Mouse (Mus musculus) embryonic facial prominence, embryonic 13.5 days (tissue): ENCODE results near the gene Map7. TPM values are rescaled to one million over a fixed set of nuclear protein-coding genes. Genes with fewer than 3 reads are reported as not detected.

ENCODE experiments used
- ATAC-seq: fragments of 200-750 bp; cut with Nextera tagmentation; 2 replicates; pipeline ENCODE4 v1.8.0; 2017; ENCODE audit warnings: low read depth; ENCODE audit not compliant: insufficient number of reproducible peaks, insufficient read depth, low FRiP score, low TSS enrichment
- H3K27ac ChIP-seq: fragments of 300-500 bp; sonication (generic); 2 replicates; pipeline ENCODE4 v1.5.1; 2015; ENCODE audit warnings: moderate library complexity, mild to moderate bottlenecking, inconsistent platforms
- H3K27me3 ChIP-seq: fragments of 300-500 bp; sonication (generic); 2 replicates; pipeline ENCODE4 v1.6.1; 2015; ENCODE audit warnings: mild to moderate bottlenecking, inconsistent platforms
- H3K36me3 ChIP-seq: fragments of 300-500 bp; sonication (generic); 2 replicates; pipeline ENCODE4 v1.6.1; 2015; ENCODE audit warnings: mild to moderate bottlenecking, inconsistent platforms
- H3K4me1 ChIP-seq: fragments of 300-500 bp; sonication (generic); 2 replicates; pipeline ENCODE4 v1.6.1; 2015; ENCODE audit warnings: inconsistent platforms
- H3K4me2 ChIP-seq: fragments of 300-500 bp; sonication (generic); 2 replicates; pipeline ENCODE4 v1.6.1; 2015; ENCODE audit warnings: moderate library complexity, mild to moderate bottlenecking, inconsistent platforms
- H3K4me3 ChIP-seq: fragments of 300-500 bp; sonication (generic); 2 replicates; pipeline ENCODE4 v1.5.1; 2015; ENCODE audit warnings: mild to moderate bottlenecking, inconsistent platforms
- H3K9ac ChIP-seq: fragments of 300-500 bp; sonication (generic); 2 replicates; pipeline ENCODE4 v1.6.1; 2015; ENCODE audit warnings: mild to moderate bottlenecking, inconsistent platforms
- H3K9me3 ChIP-seq: fragments of 300-500 bp; sonication (generic); 2 replicates; pipeline ENCODE4 v1.6.1; 2016; ENCODE audit warnings: inconsistent platforms
- WGBS: fragments of 180-500 bp; shearing (Covaris S2); methylation state at CpG from one replicate; pipeline ENCODE4 v1.1.7; 2015; ENCODE audit warnings: mixed read lengths; 5-methylcytosine and 5-hydroxymethylcytosine counted together
- polyA plus RNA-seq: library from polyadenylated mRNA; unstranded; fragments of >200 nt; fragmentation: Nextera tagmentation; extraction: Ambion mirVana; gene quantifications from 2 replicates; pipeline ENCODE4 v1.2.1, GENCODE M21; 2015

Map7 gene
- polyA plus RNA-seq, 1 experiment from 2014 or later = 12.6 TPM

DNA sequence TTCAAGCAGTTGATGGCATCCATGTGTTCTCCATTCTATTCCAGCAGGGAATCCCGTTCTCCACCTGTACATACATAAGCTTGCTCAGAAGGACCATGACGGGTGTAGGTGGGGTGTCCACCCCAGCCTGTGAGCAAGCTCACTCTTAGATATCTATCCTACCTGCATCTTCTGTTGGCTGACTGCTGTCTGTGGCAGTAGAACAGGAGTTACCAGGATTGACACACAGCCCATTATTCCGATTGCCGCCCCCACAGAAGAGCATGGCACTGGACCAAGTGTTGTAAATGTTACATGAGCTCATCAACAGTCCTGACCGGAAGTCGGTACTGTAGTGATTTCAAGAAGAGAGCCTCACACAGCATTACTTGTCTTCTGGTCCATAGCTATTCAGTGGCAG lies 92.6 kb downstream of the Map7 start:
- H3K27me3 ChIP-seq = no peaks in the 10 kb centered on the region
- 86% methylated on average over 6 of the region's 6 CpGs for WGBS
- H3K36me3 ChIP-seq = no peaks in the 10 kb centered on the region
- H3K9me3 ChIP-seq = no peaks in the 10 kb centered on the region
- no peak for ATAC-seq
- no peak overlapping the region for H3K9ac ChIP-seq
- H3K4me1 ChIP-seq = no peaks in the 10 kb centered on the region
- no peak overlapping the region for H3K4me2 ChIP-seq
- no peak overlapping the region for H3K4me3 ChIP-seq
- no peak overlapping the region for H3K27ac ChIP-seq

- H3K4me2 ChIP-seq = no peak overlapping the region
- ATAC-seq = no peak
- H3K9me3 ChIP-seq = no peaks in the 10 kb centered on the region
- H3K4me1 ChIP-seq = no peaks in the 10 kb centered on the region
- no peaks in the 10 kb centered on the region for H3K27me3 ChIP-seq
- no peak overlapping the region for H3K4me3 ChIP-seq
- H3K9ac ChIP-seq = no peak overlapping the region
- WGBS = 73% methylated on average over 7 of the region's 7 CpGs
- H3K27ac ChIP-seq = no peak overlapping the region
- no peaks in the 10 kb centered on the region for H3K36me3 ChIP-seq
Observed at GRCm38 (mm10) chr10:20243321-20243720, 95.0 kb downstream of the Map7 start.

GRCm38 (mm10) chr10:20245082-20245481 lies 96.8 kb downstream of the Map7 start:
- Histone ChIP-seq H3K9me3 (no peaks in the 10 kb centered on the region), H3K27me3 (no peaks in the 10 kb centered on the region), H3K4me1 (no peaks in the 10 kb centered on the region), H3K27ac (no peak overlapping the region), H3K4me3 (no peak overlapping the region), H3K9ac (no peak overlapping the region), H3K36me3 (no peaks in the 10 kb centered on the region), H3K4me2 (no peak overlapping the region)
- ATAC-seq = no peak
- WGBS = 86% methylated on average over 11 of the region's 11 CpGs

DNA sequence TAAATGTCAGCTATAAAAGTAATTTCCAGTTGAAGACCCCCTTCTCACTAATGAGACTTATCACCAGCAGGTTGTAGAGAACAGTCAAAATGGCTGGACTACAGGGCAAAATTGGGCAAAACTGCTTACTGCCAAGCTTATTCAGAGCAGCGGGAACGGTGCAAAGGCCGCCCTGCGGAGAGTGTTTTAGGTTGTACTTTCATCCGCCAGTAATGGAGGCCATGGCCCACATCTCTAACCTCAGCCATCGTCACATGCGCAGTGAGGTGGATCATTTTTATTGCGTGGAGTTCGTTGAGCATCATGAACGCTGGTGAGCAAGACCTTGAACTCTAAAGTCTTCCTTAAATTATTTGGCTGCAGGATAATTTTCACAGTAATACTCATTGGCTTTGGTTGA lies 100.8 kb downstream of the Map7 start:
- no peak for ATAC-seq
- H3K36me3 ChIP-seq = no peaks in the 10 kb centered on the region
- WGBS = 96% methylated on average over 10 of the region's 10 CpGs

GRCm38 (mm10) chr10:20255579-20255978 lies 107.3 kb downstream of the Map7 start:
- Histone ChIP-seq H3K4me3 (no peak overlapping the region), H3K9me3 (no peaks in the 10 kb centered on the region), H3K36me3 (no peaks in the 10 kb centered on the region), H3K4me2 (no peak overlapping the region), H3K27me3 (no peaks in the 10 kb centered on the region), H3K27ac (no peak overlapping the region), H3K9ac (no peak overlapping the region), H3K4me1 (0 out of 2 replicates have a peak, but pooled peaks cover 2% of the 10 kb centered on the region)
- no peak for ATAC-seq
- WGBS = 92% methylated on average over 8 of the region's 8 CpGs

More for the DNA sequence above, 100.8 kb downstream of the Map7 start:
- Histone ChIP-seq H3K27me3 (no peaks in the 10 kb centered on the region), H3K4me1 (0 out of 2 replicates have a peak, but pooled peaks cover 3% of the 10 kb centered on the region), H3K9me3 (no peaks in the 10 kb centered on the region), H3K4me3 (no peak overlapping the region), H3K27ac (no peak overlapping the region), H3K4me2 (no peak overlapping the region), H3K9ac (no peak overlapping the region)

GRCm38 (mm10) chr10:20257054-20257643 lies 108.9 kb downstream of the Map7 start:
- ATAC-seq = no peak
- Histone ChIP-seq H3K27ac (no peak overlapping the region), H3K4me1 (no peaks in the 10 kb centered on the region), H3K36me3 (no peaks in the 10 kb centered on the region), H3K4me3 (no peak overlapping the region), H3K27me3 (no peaks in the 10 kb centered on the region), H3K4me2 (no peak overlapping the region), H3K9ac (no peak overlapping the region), H3K9me3 (no peaks in the 10 kb centered on the region)
- 87% methylated on average over 14 of the region's 14 CpGs for WGBS

DNA sequence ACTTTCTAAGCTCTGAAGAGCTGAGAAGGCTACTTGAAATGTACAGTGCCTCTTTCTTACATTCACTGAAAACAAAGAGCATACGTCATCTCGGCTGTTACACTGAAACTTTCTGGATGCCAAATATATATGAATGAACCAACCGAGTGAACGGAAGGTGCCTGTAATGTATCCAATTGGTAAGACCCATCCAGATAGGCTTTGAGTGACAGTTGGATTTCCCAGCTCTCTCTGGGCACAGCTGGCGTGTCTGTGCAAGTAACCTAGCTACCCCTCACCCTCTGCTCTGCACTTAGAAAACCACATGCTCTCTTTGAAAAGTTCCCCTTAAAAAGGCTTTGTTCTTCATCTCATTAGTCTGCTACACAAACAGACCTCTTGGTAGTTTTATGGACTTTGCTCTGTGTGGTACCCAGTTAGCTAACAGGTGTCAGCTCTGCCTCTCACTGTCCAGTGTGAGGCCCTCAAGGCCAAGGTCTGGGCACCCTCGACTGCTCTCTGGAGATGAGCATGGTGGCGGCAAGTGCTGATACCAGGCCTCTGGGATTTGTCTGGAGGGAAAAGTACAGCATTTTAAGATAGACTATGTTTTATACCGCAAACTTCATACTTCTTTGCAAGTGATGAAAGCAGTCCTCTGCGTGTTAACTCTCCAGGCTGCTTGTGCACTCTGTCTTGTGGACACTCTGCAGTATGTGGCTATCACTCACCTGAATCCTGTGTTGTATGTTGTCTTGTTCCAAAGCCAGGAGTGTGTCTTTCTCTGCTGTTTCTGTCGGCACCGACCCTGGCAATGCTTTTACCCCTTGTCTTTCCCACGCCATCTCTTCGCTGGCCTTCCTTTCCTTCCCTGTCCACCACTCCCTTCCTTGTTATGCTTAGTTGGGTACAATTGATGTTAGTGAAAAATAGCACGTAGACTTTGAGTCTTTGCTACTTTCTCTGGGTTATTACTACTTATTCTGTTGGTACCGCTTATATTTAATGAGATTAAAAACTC lies 109.8 kb downstream of the Map7 start:
- Histone ChIP-seq H3K4me2 (no peak overlapping the region), H3K27ac (no peak overlapping the region), H3K4me1 (no peaks in the 10 kb centered on the region), H3K36me3 (no peaks in the 10 kb centered on the region), H3K9me3 (no peaks in the 10 kb centered on the region), H3K4me3 (no peak overlapping the region), H3K9ac (no peak overlapping the region), H3K27me3 (no peaks in the 10 kb centered on the region)
- ATAC-seq = no peak
- WGBS = 85% methylated on average over 15 of the region's 15 CpGs

DNA sequence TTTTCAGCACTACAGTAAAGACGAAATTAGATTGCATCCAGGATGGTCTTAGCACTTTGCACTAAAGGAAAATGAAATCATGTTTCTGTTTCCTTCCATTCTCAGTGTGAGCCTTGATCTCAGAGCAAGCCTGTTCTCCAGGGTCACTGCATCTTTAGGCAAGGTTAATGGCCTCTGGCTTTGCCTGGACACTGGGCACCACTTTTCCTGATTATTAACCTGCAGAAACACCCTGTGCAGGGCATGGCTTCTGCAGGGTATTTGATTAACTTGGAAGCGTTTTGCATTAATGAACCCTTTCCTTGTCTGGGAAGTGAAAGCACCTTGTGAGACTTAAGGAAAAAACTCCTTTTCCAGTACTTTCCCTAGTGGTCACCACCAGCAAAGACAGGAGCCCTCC lies 111.2 kb downstream of the Map7 start:
- 75% methylated on average over 2 of the region's 2 CpGs for WGBS
- Histone ChIP-seq H3K27me3 (no peaks in the 10 kb centered on the region), H3K9me3 (no peaks in the 10 kb centered on the region), H3K36me3 (no peaks in the 10 kb centered on the region), H3K4me2 (no peak overlapping the region), H3K9ac (no peak overlapping the region), H3K4me3 (no peak overlapping the region), H3K27ac (no peak overlapping the region), H3K4me1 (no peaks in the 10 kb centered on the region)
- ATAC-seq = no peak

GRCm38 (mm10) chr10:20262896-20263295 lies 114.6 kb downstream of the Map7 start:
- 87% methylated on average over 6 of the region's 6 CpGs for WGBS
- H3K4me3 ChIP-seq = no peak overlapping the region
- H3K27ac ChIP-seq = no peak overlapping the region
- no peaks in the 10 kb centered on the region for H3K36me3 ChIP-seq
- H3K9me3 ChIP-seq = no peaks in the 10 kb centered on the region
- H3K4me2 ChIP-seq = no peak overlapping the region
- H3K27me3 ChIP-seq = no peaks in the 10 kb centered on the region
- ATAC-seq = no peak
- no peaks in the 10 kb centered on the region for H3K4me1 ChIP-seq
- no peak overlapping the region for H3K9ac ChIP-seq

DNA sequence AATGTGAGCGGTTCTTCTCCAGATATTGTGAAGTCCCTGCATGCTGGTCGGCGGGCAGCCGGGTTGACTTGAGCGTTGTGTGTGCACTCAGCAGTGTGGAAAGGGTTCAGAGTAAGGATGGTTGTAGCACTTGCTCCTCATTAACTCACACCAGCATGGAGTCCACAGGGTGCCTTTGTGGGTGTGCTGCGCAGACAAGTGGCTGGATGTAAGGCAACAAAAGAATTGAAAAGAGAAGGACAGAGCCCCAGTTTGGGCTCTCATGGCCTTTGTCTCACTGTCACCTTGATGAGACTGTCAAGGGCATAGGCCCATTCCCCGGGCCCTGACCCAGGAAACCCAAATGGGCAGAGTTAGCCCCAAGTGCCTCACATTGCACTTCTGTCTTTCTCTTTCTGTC lies 116.2 kb downstream of the Map7 start:
- no peak overlapping the region for H3K4me3 ChIP-seq
- ATAC-seq = no peak
- no peaks in the 10 kb centered on the region for H3K27me3 ChIP-seq
- H3K36me3 ChIP-seq = no peaks in the 10 kb centered on the region
- H3K27ac ChIP-seq = no peak overlapping the region
- no peak overlapping the region for H3K9ac ChIP-seq
- H3K9me3 ChIP-seq = no peaks in the 10 kb centered on the region
- 96% methylated on average over 7 of the region's 7 CpGs for WGBS
- H3K4me2 ChIP-seq = no peak overlapping the region
- H3K4me1 ChIP-seq = no peaks in the 10 kb centered on the region

GRCm38 (mm10) chr10:20267032-20267431 lies 118.8 kb downstream of the Map7 start:
- H3K4me1 ChIP-seq = no peaks in the 10 kb centered on the region
- no peak overlapping the region for H3K9ac ChIP-seq
- H3K9me3 ChIP-seq = no peaks in the 10 kb centered on the region
- no peak overlapping the region for H3K27ac ChIP-seq
- no peak overlapping the region for H3K4me3 ChIP-seq
- WGBS = 65% methylated on average over 10 of the region's 10 CpGs
- no peaks in the 10 kb centered on the region for H3K36me3 ChIP-seq
- H3K27me3 ChIP-seq = no peaks in the 10 kb centered on the region
- ATAC-seq = no peak
- H3K4me2 ChIP-seq = no peak overlapping the region

- H3K27ac ChIP-seq = no peak overlapping the region
- no peak overlapping the region for H3K9ac ChIP-seq
- WGBS = 63% methylated on average over 7 of the region's 7 CpGs
- H3K4me1 ChIP-seq = no peaks in the 10 kb centered on the region
- H3K36me3 ChIP-seq = no peaks in the 10 kb centered on the region
- H3K4me2 ChIP-seq = no peak overlapping the region
- ATAC-seq = no peak
- H3K4me3 ChIP-seq = no peak overlapping the region
- H3K9me3 ChIP-seq = no peaks in the 10 kb centered on the region
- peaks cover 6% of the 10 kb centered on the region for H3K27me3 ChIP-seq
Observed at GRCm38 (mm10) chr10:20268945-20269344, 120.7 kb downstream of the Map7 start.
